Mouse (Mus musculus): Measurements from ENCODE around the gene Fbxl18.
"Not testable (repeated sequence)": the region's sequence is repeated elsewhere in the genome, so short reads cannot be mapped to it uniquely, and the experiment has no call there.

The Fbxl18 gene

GRCm38 (mm10) chr5:142899932-142900533, 4.8 kb upstream of the Fbxl18 start:
- no peak for DNase-seq (ENCODE audit: low spot score)

- no peak for DNase-seq (ENCODE audit: low spot score)
Observed at GRCm38 (mm10) chr5:142899057-142899601, 3.9 kb upstream of the Fbxl18 start.

- no peak for DNase-seq (ENCODE audit: low spot score)
Observed at GRCm38 (mm10) chr5:142898316-142898715, 3.1 kb upstream of the Fbxl18 start.

- DNase-seq (ENCODE audit: low spot score) = no peak
Observed at GRCm38 (mm10) chr5:142897568-142898248, 2.5 kb upstream of the Fbxl18 start.

GRCm38 (mm10) chr5:142896713-142897112, 1.5 kb upstream of the Fbxl18 start:
- no peak for DNase-seq (ENCODE audit: low spot score)

- DNase-seq (ENCODE audit: low spot score) = no peak
Observed at GRCm38 (mm10) chr5:142896192-142896591, 971 bp upstream of the Fbxl18 start.

- no peak for DNase-seq (ENCODE audit: low spot score)
Observed at GRCm38 (mm10) chr5:142891396-142891795, 3.8 kb downstream of the Fbxl18 start.

GRCm38 (mm10) chr5:142887533-142887932, 7.7 kb downstream of the Fbxl18 start:
- DNase-seq (ENCODE audit: low spot score) = not testable (repeated sequence)

- no peak for DNase-seq (ENCODE audit: low spot score)
Observed at GRCm38 (mm10) chr5:142886761-142887160, 8.5 kb downstream of the Fbxl18 start.

- no peak for DNase-seq (ENCODE audit: low spot score)
Observed at GRCm38 (mm10) chr5:142886181-142886580, 9.0 kb downstream of the Fbxl18 start.

GRCm38 (mm10) chr5:142882471-142882870, 12.8 kb downstream of the Fbxl18 start:
- DNase-seq (ENCODE audit: low spot score) = no peak

- DNase-seq (ENCODE audit: low spot score) = no peak
Observed at GRCm38 (mm10) chr5:142881936-142882335, 13.3 kb downstream of the Fbxl18 start.

- DNase-seq (ENCODE audit: low spot score) = peak; percentile 35
Observed at GRCm38 (mm10) chr5:142880806-142881516, 14.3 kb downstream of the Fbxl18 start.

- no peak for DNase-seq (ENCODE audit: low spot score)
Observed at GRCm38 (mm10) chr5:142880246-142880645, 15.0 kb downstream of the Fbxl18 start.

- DNase-seq (ENCODE audit: low spot score) = peak; percentile 83
Observed at GRCm38 (mm10) chr5:142879318-142880175, 15.7 kb downstream of the Fbxl18 start.

- DNase-seq (ENCODE audit: low spot score) = no peak
Observed at GRCm38 (mm10) chr5:142878570-142878969, 16.7 kb downstream of the Fbxl18 start.

- peak; percentile 84 for DNase-seq (ENCODE audit: low spot score)
Observed at GRCm38 (mm10) chr5:142877337-142878280, 17.6 kb downstream of the Fbxl18 start.

- no peak for DNase-seq (ENCODE audit: low spot score)
Observed at GRCm38 (mm10) chr5:142876896-142877295, 18.3 kb downstream of the Fbxl18 start.

- no peak for DNase-seq (ENCODE audit: low spot score)
Observed at GRCm38 (mm10) chr5:142875513-142875905, 19.7 kb downstream of the Fbxl18 start.

GRCm38 (mm10) chr5:142874791-142875512, 20.3 kb downstream of the Fbxl18 start:
- DNase-seq (ENCODE audit: low spot score) = no peak
